Mouse (Mus musculus) liver, adult 2 months (tissue): ENCODE results near the gene Tmem9b.

Experiments
- CTCF ChIP-seq: fragments of 200-500 bp; IDR thresholded peaks from 2 replicates; pipeline ENCODE4 v1.5.1; 2011; ENCODE audit warnings: low read depth, low read length, control low read depth
- POLR2A ChIP-seq: fragments of 200-500 bp; IDR thresholded peaks from 2 replicates; pipeline ENCODE4 v1.6.1; 2011; ENCODE audit warnings: low read length, control low read depth; ENCODE audit not compliant: insufficient read depth; ENCODE audit errors: extremely low read depth

DNA sequence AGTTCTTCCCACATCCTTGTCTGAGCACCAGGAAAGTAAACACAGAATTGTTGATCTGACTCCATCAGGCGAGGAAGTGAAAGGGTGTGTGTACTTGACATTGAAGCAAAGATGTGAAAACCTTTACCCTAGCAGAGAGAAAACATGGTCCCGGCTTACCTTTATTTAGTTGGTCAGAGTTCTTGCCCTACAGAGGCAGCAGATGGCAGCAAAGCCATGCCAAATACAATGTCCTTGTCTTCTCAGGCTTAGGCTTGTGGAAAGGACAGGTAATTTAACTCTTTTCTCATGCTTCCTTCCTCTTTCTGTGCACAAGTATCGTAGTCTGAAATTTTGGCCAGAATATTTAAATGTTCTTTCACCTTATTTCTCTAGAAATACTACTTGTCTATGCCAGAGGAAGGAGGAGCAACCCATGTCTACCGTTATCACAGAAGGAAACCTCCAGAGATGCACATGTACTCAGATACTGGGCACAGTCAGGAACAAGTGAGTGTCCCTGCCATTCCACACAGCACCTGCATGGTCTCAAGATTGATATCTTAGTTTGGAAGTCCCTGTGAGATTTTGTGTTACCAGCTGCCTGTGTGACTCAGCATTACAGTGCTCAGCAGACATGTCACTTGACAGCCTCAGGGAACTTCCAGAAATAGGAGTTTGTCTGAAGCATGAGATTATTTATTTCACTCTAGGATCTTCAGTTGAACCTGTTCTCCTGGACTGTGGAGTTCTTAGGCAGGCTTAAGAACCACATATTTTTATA lies 45.5 kb downstream of the Tmem9b start:
- TF ChIP-seq POLR2A (no peak), CTCF (peak; percentile 33)
